Mouse (Mus musculus) 416B (cell line): Measurements from ENCODE around the gene Sptssa.
"Not testable (repeated sequence)": the region's sequence is repeated elsewhere in the genome, so short reads cannot be mapped to it uniquely, and the experiment has no call there.

Experiments used
- DNase-seq: peaks from one replicate; pipeline ENCODE4 v3.0.0; 2011; ENCODE audit warnings: low read depth

The Sptssa gene

GRCm38 (mm10) chr12:54656396-54657171 lies at the start of gene Sptssa:
Gene Sptssa (minus strand): TSS chr12:54656573.
- peak; percentile 93 for DNase-seq

- DNase-seq = no peak
These were observed 43.0 kb upstream of the Sptssa start for GRCm38 (mm10) chr12:54699394-54699793.

- DNase-seq = no peak
These were observed 41.4 kb upstream of the Sptssa start for GRCm38 (mm10) chr12:54697791-54698250.

GRCm38 (mm10) chr12:54697003-54697597 lies 40.7 kb upstream of the Sptssa start:
- DNase-seq = peak; percentile 93

GRCm38 (mm10) chr12:54696242-54697002 lies 40.0 kb upstream of the Sptssa start:
- peak; percentile 98 for DNase-seq

- DNase-seq = peak; percentile 97
These were observed 39.3 kb upstream of the Sptssa start, which contains the start of gene Eapp for GRCm38 (mm10) chr12:54695511-54696241. Gene Eapp (minus strand): TSS chr12:54695897.

- DNase-seq = no peak
These were observed 38.6 kb upstream of the Sptssa start for GRCm38 (mm10) chr12:54694847-54695510.

- DNase-seq = no peak
These were observed 32.7 kb upstream of the Sptssa start for GRCm38 (mm10) chr12:54689082-54689481.

- peak; percentile 73 for DNase-seq
These were observed 26.8 kb upstream of the Sptssa start for GRCm38 (mm10) chr12:54683182-54683581.

- DNase-seq = no peak
These were observed 20.3 kb upstream of the Sptssa start for GRCm38 (mm10) chr12:54676709-54677108.

GRCm38 (mm10) chr12:54675396-54675795 lies 19.0 kb upstream of the Sptssa start:
- no peak for DNase-seq

- DNase-seq = no peak
These were observed 14.9 kb upstream of the Sptssa start for GRCm38 (mm10) chr12:54671262-54671661.

- no peak for DNase-seq
These were observed 11.8 kb upstream of the Sptssa start for GRCm38 (mm10) chr12:54668141-54668540.

- no peak for DNase-seq
These were observed 9.2 kb upstream of the Sptssa start for GRCm38 (mm10) chr12:54665526-54665925.

GRCm38 (mm10) chr12:54661470-54661869 lies 5.1 kb upstream of the Sptssa start:
- not testable (repeated sequence) for DNase-seq

GRCm38 (mm10) chr12:54659901-54660300 lies 3.5 kb upstream of the Sptssa start:
- DNase-seq = no peak

GRCm38 (mm10) chr12:54658425-54659092 lies 2.2 kb upstream of the Sptssa start:
- peak; percentile 58 for DNase-seq

GRCm38 (mm10) chr12:54657951-54658350 lies 1.6 kb upstream of the Sptssa start:
- no peak for DNase-seq

- no peak for DNase-seq
These were observed 853 bp upstream of the Sptssa start for GRCm38 (mm10) chr12:54657226-54657625.

- peak; percentile 81 for DNase-seq
These were observed 356 bp downstream of the Sptssa start for GRCm38 (mm10) chr12:54656039-54656395.
